Mouse (Mus musculus) brain, embryonic 14.5 days (tissue): Measurements from ENCODE around the gene Rbfox3.

ENCODE experiments used
- CTCF ChIP-seq: fragments of 200-500 bp; IDR thresholded peaks from 2 replicates; pipeline ENCODE4 v1.5.1; 2012; ENCODE audit warnings: inconsistent platforms, mild to moderate bottlenecking, moderate library complexity, borderline replicate concordance; ENCODE audit not compliant: insufficient read depth, insufficient read length; ENCODE audit errors: extremely low read depth
- POLR2A ChIP-seq: fragments of 200-500 bp; IDR thresholded peaks from 2 replicates; pipeline ENCODE4 v1.6.1; 2012; ENCODE audit warnings: mild to moderate bottlenecking, inconsistent platforms, borderline replicate concordance; ENCODE audit not compliant: poor library complexity, insufficient read depth, insufficient read length, severe bottlenecking; ENCODE audit errors: extremely low read depth

- TF ChIP-seq CTCF: no peak
- no peak for TF ChIP-seq POLR2A
Observed at GRCm38 (mm10) chr11:118916423-118917030, 5.1 kb upstream of the Rbfox3 start.
